Comparison of ENCODE assay signal across 18 mouse cellular contexts in the genomic region with DNA sequence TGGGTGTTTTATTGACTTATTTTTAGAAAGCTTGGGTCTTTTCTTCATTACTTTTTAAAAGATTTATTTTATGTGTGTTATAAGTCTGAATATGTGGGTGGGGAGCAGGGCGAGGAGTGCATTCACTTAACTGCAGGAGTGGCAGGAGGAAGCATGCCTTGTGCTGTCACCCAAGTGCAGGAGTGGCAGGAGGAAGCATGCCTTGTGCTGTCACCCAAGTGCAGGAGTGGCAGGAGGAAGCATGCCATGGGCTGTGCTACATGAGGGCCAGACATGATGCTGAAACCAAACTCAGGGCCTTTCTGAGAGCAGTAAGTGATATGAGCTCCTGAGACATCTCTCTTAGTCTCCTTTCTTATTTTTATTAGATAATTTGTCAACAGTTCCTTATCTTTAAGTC.
"Had no signal": no experiment of that assay in that cellular context is flagged by ENCODE, and none has a peak within 500 bp of the region (broad histone marks: within the 10 kb centered on the region; RNA-seq: fewer than 3 reads in every experiment).

No protein-coding gene starts in this region.

- H3K9ac ChIP-seq: intestine, embryonic 15.5 days; limb, embryonic 15.5 days; liver, embryonic 14.5 days; liver, postnatal 0 days; lung, embryonic 15.5 days; midbrain, embryonic 13.5 days had no signal

- H3K36me3 ChIP-seq: intestine, embryonic 15.5 days; limb, embryonic 15.5 days; lung, embryonic 15.5 days; midbrain, embryonic 10.5 days; midbrain, embryonic 13.5 days had no signal

- H3K4me2 ChIP-seq: intestine, embryonic 15.5 days; limb, embryonic 15.5 days; liver, embryonic 11.5 days; lung, embryonic 15.5 days; midbrain, embryonic 13.5 days had no signal

- H3K4me3 ChIP-seq: intestine, embryonic 15.5 days; layer of hippocampus, adult 2 months; limb, embryonic 15.5 days; lung, embryonic 15.5 days; megakaryocyte, embryonic 14.5 days; midbrain, embryonic 10.5 days; midbrain, embryonic 13.5 days had no signal

- DNase-seq: kidney, adult 11 months; kidney, adult 9 months; kidney, postnatal 14 days; kidney, postnatal 4 days; liver, postnatal 0 days; lung, postnatal 10 days; lung, postnatal 4 days; thymus, adult 18-20 months; thymus, postnatal 36 days had no signal

- H3K4me1 ChIP-seq: intestine, embryonic 15.5 days; limb, embryonic 15.5 days; lung, embryonic 15.5 days; megakaryocyte, embryonic 14.5 days; midbrain, embryonic 10.5 days; midbrain, embryonic 13.5 days had no signal

- H3K9me3 ChIP-seq: intestine, embryonic 15.5 days; limb, embryonic 15.5 days; lung, embryonic 15.5 days; megakaryocyte, embryonic 14.5 days; midbrain, embryonic 10.5 days; midbrain, embryonic 13.5 days had no signal

- ATAC-seq: intestine, embryonic 15.5 days; liver, postnatal 0 days; midbrain, embryonic 13.5 days had no signal

- H3K27ac ChIP-seq: intestine, embryonic 15.5 days; layer of hippocampus, adult 2 months; limb, embryonic 15.5 days; liver, embryonic 14.5 days; lung, embryonic 15.5 days; midbrain, embryonic 10.5 days; midbrain, embryonic 13.5 days had no signal

- H3K27me3 ChIP-seq: intestine, embryonic 15.5 days; limb, embryonic 15.5 days; lung, embryonic 15.5 days; megakaryocyte, embryonic 14.5 days; midbrain, embryonic 13.5 days had no signal
